Mouse (Mus musculus) bone marrow macrophage, adult 2 months (primary cell): ENCODE results near the gene Arfip1. TPM values are rescaled to one million over a fixed set of nuclear protein-coding genes. Genes with fewer than 3 reads are reported as not detected.

Experiments
- H3K27ac ChIP-seq: 2 replicates; pipeline ENCODE4 v1.5.1; 2012; ENCODE audit warnings: low read depth, low read length; ENCODE audit not compliant: insufficient read depth
- H3K4me1 ChIP-seq: 2 replicates; pipeline ENCODE4 v1.6.1; 2012; ENCODE audit warnings: low read length; ENCODE audit not compliant: control insufficient read depth, insufficient read depth
- H3K4me3 ChIP-seq: 2 replicates; pipeline ENCODE4 v1.5.1; 2012; ENCODE audit warnings: mild to moderate bottlenecking, low read length, moderate library complexity; ENCODE audit not compliant: insufficient read depth
- CTCF ChIP-seq: IDR thresholded peaks from 2 replicates; pipeline ENCODE4 v1.5.1; 2012; ENCODE audit warnings: low read depth, mild to moderate bottlenecking, low read length, moderate library complexity
- POLR2A ChIP-seq: IDR thresholded peaks from 2 replicates; pipeline ENCODE4 v1.6.1; 2012; ENCODE audit warnings: mild to moderate bottlenecking, low read depth, low read length, borderline replicate concordance
- polyA plus RNA-seq: library from polyadenylated mRNA; stranded (reverse); fragments of >200 nt; gene quantifications from 2 replicates; pipeline ENCODE4 v1.2.4, GENCODE M21; 2012; ENCODE audit not compliant: missing spikeins, insufficient read depth, insufficient read length

Arfip1 gene
- polyA plus RNA-seq, 1 experiment = 48.7 TPM

- H3K27ac ChIP-seq = no peak overlapping the region
- peaks cover 5% of the 10 kb centered on the region for H3K4me1 ChIP-seq
- no peak overlapping the region for H3K4me3 ChIP-seq
- TF ChIP-seq CTCF (no peak), POLR2A (no peak)
These were observed 20.3 kb upstream of the Arfip1 start for GRCm38 (mm10) chr3:84602759-84603158.

- Histone ChIP-seq H3K27ac (no peak overlapping the region), H3K4me3 (no peak overlapping the region), H3K4me1 (peaks cover 11% of the 10 kb centered on the region)
- no peak for TF ChIP-seq CTCF
- no peak for TF ChIP-seq POLR2A
These were observed 19.6 kb upstream of the Arfip1 start for GRCm38 (mm10) chr3:84601870-84602495.

GRCm38 (mm10) chr3:84598756-84599155 is 16.3 kb upstream of the Arfip1 start:
- TF ChIP-seq CTCF (no peak), POLR2A (no peak)
- Histone ChIP-seq H3K4me1 (peaks cover 11% of the 10 kb centered on the region), H3K27ac (no peak overlapping the region), H3K4me3 (no peak overlapping the region)

GRCm38 (mm10) chr3:84597996-84598734 is 15.7 kb upstream of the Arfip1 start:
- Histone ChIP-seq H3K27ac (no peak overlapping the region), H3K4me1 (peaks cover 11% of the 10 kb centered on the region), H3K4me3 (no peak overlapping the region)
- no peak for TF ChIP-seq POLR2A
- TF ChIP-seq CTCF = no peak

GRCm38 (mm10) chr3:84595677-84596234 is 13.3 kb upstream of the Arfip1 start:
- H3K4me3 ChIP-seq = no peak overlapping the region
- peaks cover 11% of the 10 kb centered on the region for H3K4me1 ChIP-seq
- TF ChIP-seq POLR2A (no peak), CTCF (no peak)

GRCm38 (mm10) chr3:84594894-84595676 is 12.7 kb upstream of the Arfip1 start:
- Histone ChIP-seq H3K4me1 (peaks cover 11% of the 10 kb centered on the region), H3K27ac (no peak overlapping the region), H3K4me3 (peak overlapping the region; percentile 2; the same call in 1 of the 2 replicates)
- TF ChIP-seq CTCF (no peak), POLR2A (no peak)

More at GRCm38 (mm10) chr3:84595677-84596234, 13.3 kb upstream of the Arfip1 start:
- no peak overlapping the region for H3K27ac ChIP-seq

- H3K27ac ChIP-seq = no peak within 1 kb of the TSS
- TF ChIP-seq CTCF (no peak), POLR2A (no peak)
- peaks cover 11% of the 10 kb centered on the region for H3K4me1 ChIP-seq
- no peak within 1 kb of the TSS for H3K4me3 ChIP-seq
These were observed 10.8 kb upstream of the Arfip1 start, which contains the start of gene Tigd4 for GRCm38 (mm10) chr3:84593274-84593673. Gene Tigd4 (plus strand): TSS chr3:84593574.

- H3K27ac ChIP-seq = no peak overlapping the region
- H3K4me1 ChIP-seq = no peaks in the 10 kb centered on the region; the same call in 1 of the 2 replicates
- no peak for TF ChIP-seq POLR2A
- TF ChIP-seq CTCF = no peak
- H3K4me3 ChIP-seq = no peak overlapping the region
These were observed 4.3 kb upstream of the Arfip1 start for GRCm38 (mm10) chr3:84586736-84587135.

- TF ChIP-seq POLR2A = no peak
- TF ChIP-seq CTCF = no peak
- H3K4me3 ChIP-seq = peak overlapping the region; percentile 89
- peaks cover 16% of the 10 kb centered on the region for H3K4me1 ChIP-seq
- H3K27ac ChIP-seq = 0 out of 2 replicates have a peak overlapping the region, but pooled peaks have one; percentile 23
These were observed 470 bp upstream of the Arfip1 start for GRCm38 (mm10) chr3:84582913-84583276.

- no peak for TF ChIP-seq CTCF
- TF ChIP-seq POLR2A = no peak
- peaks cover 20% of the 10 kb centered on the region for H3K4me1 ChIP-seq
- H3K27ac ChIP-seq = peak overlapping the region; percentile 69
- peak overlapping the region; percentile 89 for H3K4me3 ChIP-seq
These were observed 766 bp downstream of the Arfip1 start for GRCm38 (mm10) chr3:84581696-84582022.
